Mouse (Mus musculus) urinary bladder, adult 18-20 months (tissue): ENCODE measurements around the gene F5.
"Not testable (repeated sequence)": the region's sequence is repeated elsewhere in the genome, so short reads cannot be mapped to it uniquely, and the experiment has no call there.

Source experiments
- DNase-seq, 2 experiments: peaks; one replicate each; pipeline ENCODE4 v3.0.0; 2022; ENCODE audit warnings: low spot score in 2 of 2, mixed read lengths in 2 of 2

Gene F5

DNA sequence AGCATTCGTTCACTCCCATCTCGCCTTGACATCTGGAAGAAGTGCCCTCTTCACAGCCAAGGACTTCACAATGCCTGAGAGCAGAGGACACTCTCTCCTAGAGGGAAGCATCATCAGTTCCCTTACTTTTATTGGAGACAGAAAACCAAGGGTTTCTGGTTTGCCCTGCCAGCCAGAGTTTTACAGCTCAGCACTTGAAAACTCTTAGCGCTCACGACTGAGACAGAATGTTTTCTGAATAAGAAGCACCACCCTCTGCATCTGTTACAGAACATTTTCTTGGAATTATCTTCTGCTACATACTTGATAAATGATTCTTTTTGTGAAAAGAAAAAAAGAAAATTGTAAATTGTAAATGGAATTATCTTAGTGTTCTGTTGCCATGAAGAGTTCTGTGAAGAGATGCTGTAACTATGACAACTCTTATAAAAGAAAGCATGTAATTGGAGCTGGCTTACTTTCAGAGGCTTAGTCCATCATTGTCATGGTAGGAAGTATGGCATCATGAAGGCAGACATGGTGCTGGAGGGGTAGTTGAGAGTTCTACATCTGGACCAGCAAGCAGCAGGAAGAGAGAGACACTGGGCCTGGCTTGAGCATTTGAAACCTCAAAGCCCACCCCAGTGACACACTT lies 80.4 kb downstream of the F5 start:
- DNase-seq: not testable (repeated sequence)

GRCm38 (mm10) chr1:164233447-164233846 lies 81.8 kb downstream of the F5 start:
- no peak for DNase-seq

GRCm38 (mm10) chr1:164235078-164235477 lies 83.4 kb downstream of the F5 start:
- no peak for DNase-seq

- DNase-seq: peak in 1 of 2 experiments; percentile 25
These were observed 84.4 kb downstream of the F5 start for GRCm38 (mm10) chr1:164236078-164236477.

GRCm38 (mm10) chr1:164241494-164241893 lies 89.9 kb downstream of the F5 start:
- DNase-seq: no peak

- peak in 1 of 2 experiments; percentile 42 for DNase-seq
These were observed 91.2 kb downstream of the F5 start for GRCm38 (mm10) chr1:164242809-164243208.

DNA sequence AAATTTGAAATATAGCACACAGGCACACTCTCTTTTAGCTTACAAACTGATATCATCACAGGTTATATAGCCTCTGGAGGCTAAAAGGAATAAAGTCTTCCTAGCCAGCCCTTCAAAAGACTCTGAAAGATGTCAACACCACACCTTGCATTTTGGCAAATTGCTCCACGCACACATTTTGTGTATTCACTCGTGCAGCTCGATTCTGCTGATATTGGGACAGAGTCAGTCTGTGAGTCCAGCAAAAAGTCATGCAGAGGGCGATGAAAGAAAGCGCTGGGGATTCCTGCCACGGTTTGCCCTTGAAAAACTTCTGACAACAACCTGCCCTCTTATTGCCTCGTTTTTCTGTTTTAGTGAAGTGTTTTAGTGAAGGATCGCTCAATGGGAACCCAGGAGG lies 95.8 kb downstream of the F5 start:
- DNase-seq: no peak

GRCm38 (mm10) chr1:164247971-164248370 lies 96.3 kb downstream of the F5 start:
- DNase-seq: peak in 1 of 2 experiments; percentile 22

GRCm38 (mm10) chr1:164248465-164249331 lies 97.1 kb downstream of the F5 start, which contains the start of gene Slc19a2:
Gene Slc19a2, plus strand, starts transcription at chr1:164249046.
- DNase-seq: peak; percentile 90 to 96

- peak in 1 of 2 experiments; percentile 20 for DNase-seq
These were observed 97.7 kb downstream of the F5 start for GRCm38 (mm10) chr1:164249332-164249711.

- no peak for DNase-seq
These were observed 98.9 kb downstream of the F5 start for GRCm38 (mm10) chr1:164250391-164251150.

GRCm38 (mm10) chr1:164251438-164251837 lies 99.8 kb downstream of the F5 start:
- no peak for DNase-seq

GRCm38 (mm10) chr1:164252551-164252950 lies 100.9 kb downstream of the F5 start:
- no peak for DNase-seq

GRCm38 (mm10) chr1:164254836-164255235 lies 103.2 kb downstream of the F5 start:
- no peak for DNase-seq

DNA sequence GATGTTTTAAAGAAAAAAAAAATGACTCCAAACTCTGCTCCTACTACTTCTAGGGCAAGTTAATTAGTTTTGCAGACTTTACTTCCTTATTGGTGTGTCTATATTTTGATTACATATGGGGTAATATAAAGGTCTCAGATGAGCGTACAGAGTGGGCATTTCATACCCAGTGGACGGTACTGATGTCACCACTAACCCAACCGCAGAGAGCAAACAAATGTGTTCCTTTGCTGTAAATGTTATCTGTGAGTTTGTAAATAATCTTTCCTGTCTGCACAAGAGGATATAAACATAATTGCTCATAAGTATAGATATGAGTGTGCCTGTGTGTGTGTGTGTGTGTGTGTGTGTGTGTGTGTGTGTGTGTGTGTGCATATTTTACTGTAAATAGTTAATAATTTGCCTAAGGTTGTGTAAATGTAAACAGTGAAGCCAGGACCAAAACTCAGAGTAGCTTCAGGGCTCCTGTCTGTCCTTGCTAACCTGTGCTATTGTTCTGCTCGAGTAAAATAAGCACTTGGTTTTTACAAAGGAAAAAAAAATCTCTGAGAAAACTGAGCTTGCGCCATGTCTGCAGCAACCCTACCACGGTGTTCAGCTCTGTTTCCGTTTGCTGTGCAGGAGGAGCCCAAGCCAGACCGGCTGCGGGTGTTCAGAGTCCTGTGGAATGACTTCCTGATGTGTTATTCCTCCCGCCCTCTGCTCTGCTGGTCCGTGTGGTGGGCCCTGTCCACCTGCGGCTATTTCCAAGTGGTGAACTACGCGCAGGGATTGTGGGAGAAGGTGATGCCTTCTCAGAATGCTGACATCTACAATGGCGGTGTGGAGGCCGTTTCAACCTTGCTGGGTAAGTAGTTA lies 108.8 kb downstream of the F5 start:
- DNase-seq: no peak

DNA sequence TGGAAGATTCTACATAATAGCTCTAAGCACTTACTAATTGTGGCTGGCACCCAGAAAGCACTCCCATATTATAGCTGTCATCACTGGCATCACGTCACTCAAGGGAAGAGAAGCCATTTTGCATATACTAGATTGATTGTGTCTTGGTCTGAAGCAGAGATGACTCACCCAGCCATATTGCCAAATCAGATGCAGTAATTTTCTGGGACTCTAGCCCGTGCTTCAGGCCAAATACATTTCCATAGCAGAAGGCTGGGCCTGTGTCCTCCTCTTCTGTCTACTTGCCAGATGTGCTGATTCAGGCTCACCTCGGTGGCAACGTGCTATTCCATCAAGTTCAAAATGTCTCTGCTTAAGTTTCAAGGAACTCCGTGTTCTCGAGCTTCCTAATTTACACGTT lies 109.9 kb downstream of the F5 start:
- peak in 1 of 2 experiments; percentile 19 for DNase-seq
